Mouse (Mus musculus) midbrain, embryonic 14.5 days (tissue): ENCODE measurements around the gene Calcoco1. TPM values are rescaled to one million over a fixed set of nuclear protein-coding genes. Genes with fewer than 3 reads are reported as not detected.

Source experiments
- microRNA counts: library from miRNA; unstranded; fragments of <30 nt; microRNA quantifications from one replicate; lab custom pipeline; 2016
- microRNA-seq: library from miRNA; unstranded; fragments of <30 nt; microRNA quantifications from one replicate; pipeline ENCODE4, GENCODE M21; 2016
- polyA plus RNA-seq: library from polyadenylated mRNA; unstranded; fragments of >200 nt; fragmentation: Nextera tagmentation; extraction: Ambion mirVana; gene quantifications from 2 replicates; pipeline ENCODE4 v1.2.1, GENCODE M21; 2014

The Calcoco1 gene
- polyA plus RNA-seq, 1 experiment from 2014 or later = 36.5 TPM

MicroRNAs encoded within 50 kb of the gene (microRNA counts, 519-probe panel; counts per million panel counts)
- not detected for microRNA mmu-miR-688 (lab: Ali Mortazavi, UCI)

Small RNAs within 50 kb of the gene (microRNA-seq; reads per million reads assigned to microRNA genes)
- not detected for gene Mir688

Other genes with a start within 250 kb of the Calcoco1 start
- gene Gm10337, start 218.5 kb downstream of the Calcoco1 start, polyA plus RNA-seq = 9.6 TPM in 1 of 2 replicates, not detected in the other
- 44.2 and 47.9 TPM in 2 replicates for gene Map3k12, start 205.1 kb downstream of the Calcoco1 start, polyA plus RNA-seq
- gene Tarbp2, start 204.0 kb downstream of the Calcoco1 start, polyA plus RNA-seq = 76.3 and 90.7 TPM in 2 replicates
- 1.3 and 2.7 TPM in 2 replicates for gene Npff, start 197.2 kb downstream of the Calcoco1 start, polyA plus RNA-seq
- not detected in 2 replicates for gene Gm28047, start 97.1 kb downstream of the Calcoco1 start, polyA plus RNA-seq
- gene Atf7, start 96.7 kb downstream of the Calcoco1 start, polyA plus RNA-seq = 13.0 and 13.2 TPM in 2 replicates
- 69.8 and 72.3 TPM in 2 replicates for gene Atp5g2, start 49.8 kb downstream of the Calcoco1 start, polyA plus RNA-seq
- gene Hoxc13, start 198.9 kb upstream of the Calcoco1 start, polyA plus RNA-seq = not detected in 2 replicates
- not detected in 2 replicates for gene Hoxc12, start 214.6 kb upstream of the Calcoco1 start, polyA plus RNA-seq
- gene Hoxc11, start 232.2 kb upstream of the Calcoco1 start, polyA plus RNA-seq = not detected in 2 replicates
- gene Hoxc10, start 244.6 kb upstream of the Calcoco1 start, polyA plus RNA-seq = not detected in 2 replicates
- 0.12 TPM in 1 of 2 replicates, not detected in the other for gene Hoxc5, start 245.3 kb upstream of the Calcoco1 start, polyA plus RNA-seq